Mouse (Mus musculus): Measurements from ENCODE around the gene Dscaml1. TPM values are rescaled to one million over a fixed set of nuclear protein-coding genes. Genes with fewer than 3 reads are reported as not detected.
A peak's percentile ranks its signal among the peaks of the same experiment; 100 is the strongest.

The Dscaml1 gene
- polyA plus RNA-seq, 1 experiment from 2014 or later, result 8.4 TPM

DNA sequence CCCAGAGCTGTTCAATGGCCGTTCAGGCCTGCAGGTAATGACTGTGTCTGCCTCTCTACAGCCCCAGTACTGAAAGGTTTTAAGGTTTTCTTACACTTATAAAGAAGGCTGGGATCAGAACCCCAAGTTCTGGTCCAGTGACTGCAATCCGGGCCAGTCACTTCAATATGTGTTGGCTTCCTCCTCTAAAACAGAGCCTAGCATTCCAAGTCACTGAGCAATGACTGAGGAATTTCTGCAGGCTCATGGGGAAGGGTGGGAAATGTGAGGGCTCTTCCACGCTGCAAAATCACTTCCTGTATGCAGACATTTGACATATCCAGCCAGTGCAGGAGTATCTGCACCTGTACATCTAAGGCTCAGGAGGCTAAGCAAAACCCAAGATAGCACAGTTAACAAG is 233.8 kb downstream of the Dscaml1 start:
- 75% methylated on average over 3 of the region's 3 CpGs for WGBS

DNA sequence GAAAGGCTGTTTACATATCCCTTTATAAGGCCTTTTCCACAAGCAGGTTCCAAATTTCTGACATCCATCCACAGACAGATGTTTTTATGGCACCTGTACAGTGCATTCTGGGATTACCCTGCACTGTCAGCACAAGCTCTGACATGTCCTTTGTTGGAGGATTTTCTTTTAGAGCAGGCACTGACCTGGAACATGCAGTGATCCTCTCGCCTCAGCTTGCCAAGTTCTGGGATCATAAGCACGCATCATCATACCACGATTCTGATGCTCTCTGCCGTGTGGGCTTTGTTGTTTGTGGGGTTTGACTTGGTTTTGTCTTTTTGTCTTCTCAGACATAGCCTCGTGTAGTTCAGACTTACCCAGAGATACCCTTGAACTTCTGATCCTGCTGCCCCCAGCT is 236.0 kb downstream of the Dscaml1 start:
- no peak overlapping the region for H3K4me3 ChIP-seq (replicated peaks)
- no peak overlapping the region for H3K4me2 ChIP-seq (replicated peaks)
- H3K4me1 ChIP-seq (replicated peaks), result peaks cover 70% of the 10 kb centered on the region
- WGBS, result 40% methylated on average over 5 of the region's 5 CpGs
- no peaks in the 10 kb centered on the region for H3K27me3 ChIP-seq
- no peaks in the 10 kb centered on the region for H3K36me3 ChIP-seq
- no peak for ATAC-seq
- H3K9ac ChIP-seq (replicated peaks), result no peak overlapping the region
- no peaks in the 10 kb centered on the region for H3K9me3 ChIP-seq
- H3K27ac ChIP-seq, result peak overlapping the region; percentile 97

More for the DNA sequence above, 233.8 kb downstream of the Dscaml1 start:
- H3K27ac ChIP-seq, result 0 out of 2 replicates have a peak overlapping the region, but pooled peaks have one; percentile 1
- no peak overlapping the region for H3K4me2 ChIP-seq (replicated peaks)
- H3K4me1 ChIP-seq (replicated peaks), result peaks cover 76% of the 10 kb centered on the region
- no peaks in the 10 kb centered on the region for H3K36me3 ChIP-seq
- no peak overlapping the region for H3K4me3 ChIP-seq (replicated peaks)
- no peak overlapping the region for H3K9ac ChIP-seq (replicated peaks)
- no peaks in the 10 kb centered on the region for H3K27me3 ChIP-seq
- H3K9me3 ChIP-seq, result no peaks in the 10 kb centered on the region
- ATAC-seq, result no peak

DNA sequence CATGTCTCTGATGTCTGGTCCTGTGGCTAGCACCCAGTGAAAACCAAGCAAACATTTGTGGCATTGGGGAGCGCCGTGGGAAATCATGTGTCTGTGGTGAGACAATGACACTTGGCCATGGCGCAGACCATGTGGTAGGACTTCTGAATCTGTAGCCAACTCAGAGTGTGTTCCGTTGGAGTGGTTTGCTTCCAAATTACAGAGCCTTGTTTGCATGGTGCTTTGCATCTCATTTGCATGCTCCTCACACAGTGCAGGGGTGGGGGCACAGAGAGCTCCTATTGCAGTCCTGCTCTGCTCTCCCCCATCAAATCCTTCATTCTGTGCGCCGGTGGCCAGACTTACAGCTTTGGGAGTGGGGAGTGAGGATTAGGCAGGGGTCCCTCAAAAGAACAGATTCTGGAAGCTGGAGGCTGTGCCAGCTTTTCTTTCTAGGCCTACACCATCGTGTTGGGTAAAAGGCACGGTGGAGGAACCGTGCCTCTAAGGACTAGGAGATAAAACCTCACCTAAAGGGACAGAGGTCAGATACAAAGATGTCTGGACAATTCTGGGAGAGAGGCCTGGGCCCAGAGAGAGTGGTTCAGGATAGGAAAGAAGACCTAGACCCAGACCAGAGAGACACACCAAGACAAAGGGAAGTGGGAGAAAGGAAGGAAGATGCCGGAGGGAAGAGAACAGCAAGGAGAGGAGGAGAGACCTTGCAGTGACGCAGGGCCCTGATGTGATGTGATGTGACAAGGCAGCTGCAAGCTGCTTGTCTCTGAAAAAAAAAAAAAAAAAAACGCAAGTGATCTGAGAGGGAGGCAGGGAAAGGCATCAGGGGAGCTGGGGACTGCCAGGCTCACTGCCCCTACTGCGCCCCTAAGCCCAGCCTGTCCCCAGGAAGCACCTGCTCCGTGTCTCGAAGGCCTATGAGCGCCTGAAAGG is 237.2 kb downstream of the Dscaml1 start:
- Histone ChIP-seq H3K9me3 (no peaks in the 10 kb centered on the region), H3K9ac (replicated peaks) (peak overlapping the region; percentile 36; the same call in 1 of the 2 replicates), H3K4me3 (replicated peaks) (no peak overlapping the region), H3K27ac (peak overlapping the region; percentile 97), H3K36me3 (no peaks in the 10 kb centered on the region), H3K4me1 (replicated peaks) (peaks cover 58% of the 10 kb centered on the region), H3K27me3 (no peaks in the 10 kb centered on the region), H3K4me2 (replicated peaks) (peak overlapping the region; percentile 19)
- 23% methylated on average over 16 of the region's 16 CpGs for WGBS
- peak; percentile 79 for ATAC-seq

DNA sequence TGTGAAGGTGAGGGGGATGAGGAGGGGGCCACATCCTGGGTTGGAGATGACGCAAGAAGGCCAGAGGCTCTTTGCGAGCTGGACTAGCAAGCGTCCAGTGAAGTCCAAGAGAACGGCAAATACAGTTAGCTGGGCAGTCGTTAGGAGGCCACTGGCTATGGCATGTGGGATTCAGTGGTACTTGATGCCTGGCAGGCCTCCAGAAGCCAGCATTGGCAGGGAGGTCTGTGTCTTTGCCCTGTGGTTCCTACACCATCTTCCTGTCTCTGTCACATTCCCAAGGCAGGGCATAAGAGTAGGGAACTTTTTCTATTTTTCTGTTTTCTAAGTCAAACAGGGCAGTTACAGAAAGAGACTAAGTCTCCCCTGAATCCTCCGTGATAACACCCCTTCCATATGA is 237.9 kb downstream of the Dscaml1 start:
- 53% methylated on average over 6 of the region's 6 CpGs for WGBS
- peaks cover 55% of the 10 kb centered on the region for H3K4me1 ChIP-seq (replicated peaks)
- no peaks in the 10 kb centered on the region for H3K9me3 ChIP-seq
- H3K4me3 ChIP-seq (replicated peaks), result no peak overlapping the region
- H3K27ac ChIP-seq, result peak overlapping the region; percentile 97
- H3K9ac ChIP-seq (replicated peaks), result peak overlapping the region; percentile 40; the same call in 1 of the 2 replicates
- no peaks in the 10 kb centered on the region for H3K27me3 ChIP-seq
- H3K36me3 ChIP-seq, result no peaks in the 10 kb centered on the region
- peak overlapping the region; percentile 19 for H3K4me2 ChIP-seq (replicated peaks)
- ATAC-seq, result no peak

DNA sequence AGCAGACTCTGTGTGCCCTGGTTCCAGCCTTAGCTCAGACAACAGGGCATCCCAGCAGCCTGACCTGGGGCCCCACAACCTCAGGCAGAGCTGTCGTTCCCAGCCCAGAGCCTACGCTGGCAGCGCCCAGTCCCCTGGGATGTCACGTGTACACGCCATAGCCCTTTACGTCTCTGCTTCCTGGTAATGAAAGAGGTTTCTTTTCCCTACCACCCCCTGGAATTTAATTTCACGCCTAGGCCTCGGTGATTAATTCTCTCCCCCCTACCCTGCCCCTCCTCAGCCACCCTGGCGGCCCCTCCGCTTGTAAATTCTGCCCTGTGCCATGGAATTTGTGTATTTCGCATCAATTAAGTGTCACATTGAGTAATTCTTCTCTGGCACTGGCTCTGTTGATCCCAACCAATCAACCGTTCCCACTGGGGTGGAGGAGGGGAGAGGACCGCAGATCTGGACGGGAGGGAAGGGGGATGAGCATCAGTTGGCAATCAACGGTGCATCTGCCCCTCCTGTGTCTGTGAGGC is 238.5 kb downstream of the Dscaml1 start:
- ATAC-seq, result peak; percentile 77
- Histone ChIP-seq H3K27ac (peak overlapping the region; percentile 97), H3K4me3 (replicated peaks) (no peak overlapping the region), H3K9ac (replicated peaks) (peak overlapping the region; percentile 40; the same call in 1 of the 2 replicates), H3K4me2 (replicated peaks) (peak overlapping the region; percentile 13; the same call in 1 of the 2 replicates), H3K4me1 (replicated peaks) (peaks cover 51% of the 10 kb centered on the region), H3K27me3 (no peaks in the 10 kb centered on the region), H3K9me3 (no peaks in the 10 kb centered on the region), H3K36me3 (no peaks in the 10 kb centered on the region)
- WGBS, result 6% methylated on average over 15 of the region's 15 CpGs

DNA sequence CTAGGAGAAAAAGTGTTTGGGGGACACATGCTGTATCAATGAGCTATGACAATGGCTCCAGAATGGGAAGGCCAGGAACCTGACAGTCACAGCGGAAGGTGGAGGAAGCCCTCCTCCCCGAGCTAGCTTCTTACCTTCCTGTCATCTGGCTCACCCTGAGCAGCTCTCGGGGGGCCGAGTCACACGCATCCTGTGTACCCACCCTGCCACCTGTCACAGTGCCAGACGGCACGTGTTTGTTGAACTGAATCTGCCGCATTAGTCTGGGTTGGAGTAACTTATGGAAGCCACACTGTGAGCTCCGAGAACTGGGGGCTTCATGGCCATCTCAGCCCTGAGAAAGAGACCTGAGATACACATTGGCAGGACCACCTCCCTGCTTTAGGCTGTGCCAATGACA is 249.5 kb downstream of the Dscaml1 start:
- Histone ChIP-seq H3K4me1 (replicated peaks) (peaks cover 72% of the 10 kb centered on the region), H3K36me3 (no peaks in the 10 kb centered on the region), H3K27ac (peak overlapping the region; percentile 93), H3K9me3 (no peaks in the 10 kb centered on the region), H3K4me2 (replicated peaks) (no peak overlapping the region), H3K27me3 (no peaks in the 10 kb centered on the region), H3K9ac (replicated peaks) (peak overlapping the region; percentile 15; the same call in 1 of the 2 replicates), H3K4me3 (replicated peaks) (no peak overlapping the region)
- WGBS, result 64% methylated on average over 9 of the region's 9 CpGs
- ATAC-seq, result peak; percentile 5; the same call in 1 of the 2 replicates

DNA sequence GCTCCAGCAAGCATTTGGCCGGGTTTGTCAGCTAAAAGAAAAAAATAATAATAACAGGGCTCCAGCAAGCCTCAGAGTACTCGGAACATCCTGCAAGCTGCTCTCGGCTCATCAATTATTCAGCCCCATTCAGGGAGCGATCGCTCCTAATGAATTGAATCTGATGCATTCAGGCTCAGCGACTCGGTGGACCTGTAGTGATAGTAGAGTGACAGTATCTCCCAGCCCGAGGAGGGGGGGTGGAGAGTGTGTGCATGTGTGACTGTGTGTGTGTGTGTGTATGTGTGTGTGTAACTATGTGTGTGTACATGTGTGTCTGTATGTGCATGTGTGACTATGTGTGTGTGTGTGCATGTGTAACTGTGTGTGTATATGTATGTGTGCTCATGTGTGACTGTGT is 250.2 kb downstream of the Dscaml1 start:
- WGBS, result 2% methylated on average over 8 of the region's 8 CpGs
- no peaks in the 10 kb centered on the region for H3K9me3 ChIP-seq
- no peak overlapping the region for H3K4me3 ChIP-seq (replicated peaks)
- ATAC-seq, result peak; percentile 76
- H3K27ac ChIP-seq, result peak overlapping the region; percentile 93
- H3K9ac ChIP-seq (replicated peaks), result peak overlapping the region; percentile 15
- peak overlapping the region; percentile 27 for H3K4me2 ChIP-seq (replicated peaks)
- H3K27me3 ChIP-seq, result no peaks in the 10 kb centered on the region
- peaks cover 68% of the 10 kb centered on the region for H3K4me1 ChIP-seq (replicated peaks)
- no peaks in the 10 kb centered on the region for H3K36me3 ChIP-seq

DNA sequence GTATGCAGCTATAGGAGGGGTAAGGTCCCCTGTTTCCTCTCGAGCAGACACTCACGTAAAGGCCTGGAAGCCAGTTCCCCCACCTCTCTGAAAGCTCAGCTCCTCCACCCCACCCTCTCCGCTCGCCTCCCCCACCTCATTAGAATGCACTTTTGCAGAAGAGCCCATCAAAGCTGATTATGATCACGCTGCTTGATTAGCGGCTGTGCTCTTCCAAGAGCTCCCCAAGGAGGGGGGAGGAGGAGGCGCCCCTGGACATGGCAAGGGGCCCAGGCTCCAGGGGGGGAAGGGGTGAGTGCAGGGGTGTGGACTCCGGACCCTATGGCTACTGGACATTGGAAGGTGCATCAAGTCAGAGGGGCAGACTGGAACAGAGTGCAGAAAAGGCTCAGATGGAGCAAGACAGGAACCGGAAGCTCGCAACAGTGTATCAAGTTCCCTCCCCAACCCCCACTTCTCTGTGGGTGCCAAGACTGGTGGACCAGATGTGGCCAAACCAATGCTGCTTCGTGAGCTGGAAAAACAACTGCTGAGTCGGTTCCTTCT is 250.9 kb downstream of the Dscaml1 start:
- H3K4me2 ChIP-seq (replicated peaks), result peak overlapping the region; percentile 27
- H3K4me1 ChIP-seq (replicated peaks), result peaks cover 66% of the 10 kb centered on the region
- no peak overlapping the region; the same call in 1 of the 2 replicates for H3K9ac ChIP-seq (replicated peaks)
- H3K27ac ChIP-seq, result peak overlapping the region; percentile 93
- no peaks in the 10 kb centered on the region for H3K27me3 ChIP-seq
- 12% methylated on average over 12 of the region's 12 CpGs for WGBS
- ATAC-seq, result peak; percentile 57
- no peak overlapping the region for H3K4me3 ChIP-seq (replicated peaks)
- H3K9me3 ChIP-seq, result no peaks in the 10 kb centered on the region
- no peaks in the 10 kb centered on the region for H3K36me3 ChIP-seq

DNA sequence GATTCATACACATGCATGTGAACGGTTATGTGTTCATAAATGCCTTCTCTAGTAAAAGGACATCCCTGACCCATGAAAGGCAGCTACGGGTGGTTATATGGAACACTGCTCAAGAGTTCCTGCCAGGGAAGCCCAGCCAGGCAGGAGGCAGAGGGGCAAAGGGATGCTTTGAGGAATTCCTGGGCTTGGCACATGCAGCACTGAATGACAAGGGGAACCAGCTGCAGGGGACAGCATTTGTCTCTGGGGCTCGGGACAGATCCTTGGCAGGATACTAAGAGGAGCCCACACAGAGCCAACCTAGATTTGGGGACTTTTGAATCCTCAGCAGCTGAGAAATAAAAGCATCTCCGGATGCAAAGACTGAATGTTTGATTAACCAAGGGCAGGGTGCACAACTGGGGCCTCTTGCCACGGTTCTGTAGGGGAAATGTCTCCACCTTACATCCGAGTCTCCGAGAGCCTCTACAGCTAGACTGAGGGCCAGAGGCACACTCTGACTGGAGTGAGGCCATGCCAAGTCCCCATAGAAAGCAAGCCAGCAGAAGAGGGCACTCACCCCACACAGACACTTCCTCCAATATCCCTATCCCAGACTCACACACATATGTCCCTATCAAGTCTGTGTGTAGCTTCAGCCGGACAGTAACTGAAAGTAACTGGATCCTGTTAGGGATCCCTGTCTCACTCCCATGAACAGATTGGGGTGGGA is 251.7 kb downstream of the Dscaml1 start:
- peak overlapping the region; percentile 93 for H3K27ac ChIP-seq
- no peaks in the 10 kb centered on the region for H3K27me3 ChIP-seq
- no peak overlapping the region for H3K4me3 ChIP-seq (replicated peaks)
- no peaks in the 10 kb centered on the region for H3K36me3 ChIP-seq
- no peak for ATAC-seq
- H3K4me1 ChIP-seq (replicated peaks), result peaks cover 66% of the 10 kb centered on the region
- 53% methylated on average over 8 of the region's 8 CpGs for WGBS
- no peak overlapping the region for H3K9ac ChIP-seq (replicated peaks)
- no peaks in the 10 kb centered on the region for H3K9me3 ChIP-seq
- H3K4me2 ChIP-seq (replicated peaks), result no peak overlapping the region

DNA sequence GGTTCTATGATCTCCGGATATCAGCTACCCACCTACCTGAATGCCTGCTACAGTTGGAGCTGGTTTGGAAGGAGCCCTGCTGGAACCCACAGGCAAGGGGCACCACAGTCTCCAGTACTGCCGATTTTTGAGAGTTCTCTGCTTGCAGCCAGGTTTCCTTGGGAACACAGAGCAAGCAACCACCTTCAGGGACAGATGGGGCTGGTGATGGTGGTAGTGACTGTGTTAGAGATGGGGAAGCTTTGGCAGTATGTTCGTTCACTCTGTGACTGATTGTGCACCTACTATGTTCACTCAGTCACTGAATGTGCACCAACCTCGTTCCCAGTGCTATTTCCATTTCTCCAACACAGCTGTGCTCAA is 252.2 kb downstream of the Dscaml1 start:
- peak overlapping the region; percentile 93 for H3K27ac ChIP-seq
- no peaks in the 10 kb centered on the region for H3K36me3 ChIP-seq
- no peaks in the 10 kb centered on the region for H3K27me3 ChIP-seq
- no peak overlapping the region for H3K4me3 ChIP-seq (replicated peaks)
- H3K4me1 ChIP-seq (replicated peaks), result peaks cover 66% of the 10 kb centered on the region
- H3K9me3 ChIP-seq, result no peaks in the 10 kb centered on the region
- H3K4me2 ChIP-seq (replicated peaks), result no peak overlapping the region
- H3K9ac ChIP-seq (replicated peaks), result no peak overlapping the region
- ATAC-seq, result no peak
- 83% methylated on average over 4 of the region's 4 CpGs for WGBS

DNA sequence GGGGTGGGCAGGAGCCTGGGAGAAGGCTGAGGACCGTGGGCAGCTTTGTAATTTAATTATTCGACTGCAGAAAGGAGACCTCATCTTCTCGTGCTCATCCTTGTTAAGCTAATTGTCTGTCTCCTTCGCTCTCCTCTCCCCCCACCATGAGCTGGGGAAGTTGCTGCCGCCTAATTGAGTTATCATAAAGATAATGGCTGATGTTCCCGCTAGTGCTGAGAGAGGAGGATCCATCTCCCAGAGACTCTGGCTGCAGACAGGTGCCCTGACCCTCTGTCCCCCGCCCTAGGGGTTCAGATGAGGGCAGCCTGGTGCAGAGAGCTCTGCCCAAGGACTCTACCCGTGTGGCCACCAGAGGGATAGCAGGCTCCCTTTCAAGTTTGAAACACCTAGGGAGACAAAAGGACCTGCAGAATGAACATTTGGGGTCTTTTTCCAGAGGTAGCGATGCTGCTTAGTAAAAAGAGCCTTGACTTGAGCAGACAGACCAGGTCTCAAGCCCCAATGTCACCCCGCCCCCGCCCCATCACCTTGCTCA is 256.1 kb downstream of the Dscaml1 start:
- H3K36me3 ChIP-seq, result no peaks in the 10 kb centered on the region
- H3K4me2 ChIP-seq (replicated peaks), result no peak overlapping the region
- WGBS, result 48% methylated on average over 11 of the region's 11 CpGs
- H3K27me3 ChIP-seq, result no peaks in the 10 kb centered on the region
- peaks cover 34% of the 10 kb centered on the region for H3K4me1 ChIP-seq (replicated peaks)
- H3K9ac ChIP-seq (replicated peaks), result no peak overlapping the region
- ATAC-seq, result no peak
- no peaks in the 10 kb centered on the region for H3K9me3 ChIP-seq
- no peak overlapping the region for H3K4me3 ChIP-seq (replicated peaks)
- peak overlapping the region; percentile 48; the same call in 1 of the 2 replicates for H3K27ac ChIP-seq

Data from midbrain, embryonic 13.5 days (tissue).